Mouse (Mus musculus): Measurements from ENCODE around the gene Cic.
A peak's percentile ranks its signal among the peaks of the same experiment; 100 is the strongest.
"Not testable (repeated sequence)": the region's sequence is repeated elsewhere in the genome, so short reads cannot be mapped to it uniquely, and the experiment has no call there.

Gene Cic

DNA sequence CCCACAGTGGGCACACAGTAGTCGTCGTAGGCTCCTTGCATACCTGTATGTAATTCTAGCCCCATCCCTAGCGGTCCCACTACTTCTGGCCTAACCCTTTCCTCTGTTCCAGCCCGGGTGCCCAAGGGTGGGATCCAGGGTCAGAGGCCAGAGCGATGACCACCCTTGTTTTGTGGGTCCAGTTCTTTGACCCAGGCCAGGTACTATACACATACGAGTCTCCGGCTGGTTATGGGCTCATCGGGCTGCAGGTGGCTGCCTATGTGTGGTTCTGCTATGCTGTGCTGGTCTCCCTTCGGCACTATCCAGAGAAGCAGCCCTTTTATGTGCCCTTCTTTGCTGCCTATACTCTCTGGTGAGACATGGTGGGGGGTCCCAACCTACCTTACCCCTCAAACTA is 41.9 kb downstream of the Cic start:
- no peak for DNase-seq

DNA sequence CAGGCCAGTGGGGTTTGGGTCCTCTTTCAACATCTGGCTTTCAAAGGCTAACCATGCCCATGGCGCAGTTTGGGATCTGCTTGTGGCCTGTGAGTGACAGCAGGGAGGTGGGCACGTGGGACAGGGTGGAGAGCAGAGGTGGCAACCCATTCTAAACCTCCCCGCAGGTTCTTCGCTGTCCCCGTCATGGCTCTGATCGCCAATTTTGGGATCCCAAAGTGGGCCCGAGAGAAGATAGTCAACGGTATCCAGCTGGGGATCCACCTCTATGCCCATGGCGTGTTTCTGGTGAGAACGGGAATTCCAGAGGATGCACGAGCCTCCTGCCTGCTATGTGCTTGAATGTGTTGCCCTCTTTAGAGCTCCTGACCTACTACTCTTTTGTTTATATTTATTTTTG is 43.7 kb downstream of the Cic start:
- DNase-seq, result no peak

DNA sequence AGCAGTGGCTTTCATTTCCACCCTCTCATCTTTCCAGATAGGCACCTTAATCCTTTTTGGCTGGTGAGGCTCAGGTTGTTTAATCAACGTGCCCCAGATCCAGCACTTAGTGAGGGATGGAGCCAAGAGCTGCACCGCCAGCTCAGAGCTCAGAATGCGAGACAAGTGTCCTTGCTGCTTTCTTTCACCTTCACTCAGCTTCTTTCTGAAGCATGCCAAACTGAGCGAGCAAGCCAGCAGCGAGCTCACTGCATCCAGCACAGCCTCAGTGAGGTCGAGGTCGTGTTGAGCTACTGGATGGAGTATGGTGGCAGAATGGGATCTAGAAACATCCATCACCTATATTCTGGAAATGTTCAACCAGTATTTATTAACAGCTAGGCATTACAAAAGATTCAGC is 45.8 kb downstream of the Cic start:
- no peak for DNase-seq

GRCm38 (mm10) chr7:25314606-25315305 is 47.3 kb downstream of the Cic start:
- no peak for DNase-seq

DNA sequence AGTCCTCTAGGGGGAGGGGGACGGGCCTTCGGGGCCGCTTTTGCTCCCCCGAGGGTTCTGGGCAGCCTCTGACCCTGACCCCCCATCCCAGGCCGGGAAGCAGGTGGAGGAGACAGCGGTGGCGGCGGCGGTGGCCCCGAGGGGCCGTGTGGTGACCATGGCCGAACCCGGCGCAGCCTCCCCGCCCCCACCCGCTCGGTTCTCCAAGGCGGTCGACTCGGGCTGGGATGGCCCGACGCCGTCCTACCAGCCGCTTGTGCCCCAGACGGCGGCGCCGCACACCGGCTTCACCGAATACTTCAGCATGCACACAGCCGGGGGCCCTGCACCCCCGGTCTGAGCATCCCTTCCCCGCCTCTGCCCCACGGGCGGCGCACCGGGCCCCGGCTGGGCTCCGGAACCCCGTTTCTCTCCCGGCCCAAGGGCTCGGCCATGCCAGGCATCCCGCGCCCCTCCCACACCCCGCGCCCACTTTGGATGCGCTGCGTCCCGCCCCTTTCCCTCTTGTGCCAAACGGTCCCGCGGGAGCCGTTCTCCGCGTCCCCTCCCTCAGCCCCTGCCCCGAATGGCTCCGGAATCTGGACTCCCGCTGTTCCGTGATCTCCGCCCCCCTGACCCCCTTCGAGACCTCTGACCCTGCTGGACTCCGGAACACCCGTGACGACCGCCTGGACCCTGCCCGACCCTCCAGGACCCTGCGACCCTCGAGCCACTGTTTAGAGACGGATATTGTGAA is 48.0 kb downstream of the Cic start:
- DNase-seq, result no peak

GRCm38 (mm10) chr7:25316532-25317445 is 49.3 kb downstream of the Cic start, which contains the start of gene Megf8:
Gene Megf8 (plus strand): TSS chr7:25317164.
- DNase-seq, result peak; percentile 81 to 89

- DNase-seq, result no peak
Observed at GRCm38 (mm10) chr7:25317446-25317999, 50.0 kb downstream of the Cic start.

- no peak for DNase-seq
Observed at GRCm38 (mm10) chr7:25322058-25322484, 54.6 kb downstream of the Cic start.

DNA sequence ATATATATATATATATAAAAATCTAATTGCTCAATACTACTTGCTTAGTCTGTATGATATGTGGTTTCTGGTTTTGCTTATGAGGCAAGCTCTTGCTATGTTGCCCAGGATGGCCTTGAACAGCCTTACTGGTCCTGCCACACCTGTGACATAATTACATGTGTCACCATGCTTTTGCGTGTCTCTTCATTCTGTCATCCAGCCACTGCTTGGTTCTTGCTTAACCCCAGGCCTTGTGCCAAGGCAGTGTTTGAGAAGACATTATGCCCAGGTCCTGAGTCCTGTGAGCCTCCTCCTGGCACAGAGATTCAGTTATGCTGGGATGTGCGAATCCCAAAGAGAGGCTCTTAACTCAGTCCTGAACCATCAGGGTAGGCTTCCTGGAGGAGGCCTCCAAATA is 55.7 kb downstream of the Cic start:
- DNase-seq, result no peak

DNA sequence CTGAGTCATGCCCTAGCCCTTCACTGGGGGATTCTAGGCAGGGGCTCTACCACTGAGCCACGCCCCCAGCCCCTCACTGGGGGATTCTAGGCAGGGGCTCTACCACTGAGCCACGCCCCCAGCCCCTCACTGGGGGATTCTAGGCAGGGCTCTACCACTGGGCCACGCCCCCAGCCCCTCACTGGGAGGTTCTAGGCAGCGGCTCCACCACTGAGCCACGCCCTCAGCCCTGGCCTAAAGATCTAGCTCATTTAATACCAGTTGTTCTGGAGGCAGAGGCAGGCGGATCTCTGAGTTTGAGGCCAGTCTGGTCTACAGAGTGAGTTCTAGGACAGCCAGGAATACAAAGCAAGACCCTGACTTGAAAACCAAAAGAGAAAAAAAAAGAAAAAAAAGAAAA is 57.9 kb downstream of the Cic start:
- DNase-seq, result not testable (repeated sequence)

GRCm38 (mm10) chr7:25326233-25326632 is 58.7 kb downstream of the Cic start:
- no peak for DNase-seq

DNA sequence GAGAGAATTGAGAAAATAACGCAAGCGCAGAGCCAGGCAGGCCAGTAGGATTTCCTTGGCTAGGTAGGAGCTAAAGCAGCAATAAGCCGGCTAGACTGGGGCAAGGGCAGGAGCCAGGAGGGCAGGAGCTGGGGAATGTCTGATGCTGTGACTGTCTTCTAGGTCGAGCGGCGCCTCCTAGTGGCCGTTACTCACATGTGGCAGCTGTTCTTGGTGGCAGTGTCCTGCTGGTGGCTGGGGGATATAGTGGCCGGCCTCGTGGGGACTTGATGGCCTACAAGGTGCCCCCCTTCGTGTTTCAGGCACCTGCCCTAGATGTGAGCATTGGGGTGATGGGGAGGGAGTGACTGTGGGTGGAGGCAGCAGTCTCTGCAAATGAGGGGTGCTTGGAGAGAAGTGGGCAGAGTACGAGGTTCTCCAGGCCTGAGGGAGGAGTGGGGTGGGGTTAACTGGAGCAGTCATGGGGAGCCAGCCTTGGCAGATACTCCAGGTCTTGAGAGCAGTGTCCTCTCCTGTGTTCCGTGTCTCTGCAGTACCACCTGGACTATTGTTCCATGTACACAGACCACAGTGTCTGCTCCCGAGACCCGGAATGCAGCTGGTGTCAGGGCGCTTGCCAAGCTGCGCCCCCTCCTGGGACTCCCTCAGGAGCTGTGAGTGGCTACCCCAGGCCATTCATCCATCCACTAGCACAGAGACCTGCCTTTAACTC is 66.2 kb downstream of the Cic start:
- DNase-seq, result peak; percentile 61 to 75

DNA sequence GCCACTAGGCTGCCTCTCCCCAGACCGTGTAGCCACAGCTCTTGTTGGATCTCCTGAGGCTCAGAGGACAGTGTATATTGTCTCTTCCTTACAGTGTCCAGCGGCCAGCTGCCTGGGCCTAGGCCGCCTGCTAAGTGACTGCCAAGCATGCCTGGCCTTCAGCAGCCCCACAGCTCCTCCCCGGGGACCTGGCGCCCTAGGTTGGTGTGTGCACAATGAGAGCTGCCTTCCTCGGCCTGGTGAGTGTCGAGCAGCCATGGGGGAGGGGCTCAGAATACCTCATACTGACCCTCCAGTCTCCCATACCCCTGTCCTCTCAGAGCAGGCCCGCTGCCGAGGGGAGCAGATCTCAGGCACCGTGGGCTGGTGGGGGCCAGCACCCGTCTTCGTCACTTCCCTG is 67.0 kb downstream of the Cic start:
- DNase-seq, result no peak

- DNase-seq, result no peak
Observed at GRCm38 (mm10) chr7:25339329-25339728, 71.8 kb downstream of the Cic start.

DNA sequence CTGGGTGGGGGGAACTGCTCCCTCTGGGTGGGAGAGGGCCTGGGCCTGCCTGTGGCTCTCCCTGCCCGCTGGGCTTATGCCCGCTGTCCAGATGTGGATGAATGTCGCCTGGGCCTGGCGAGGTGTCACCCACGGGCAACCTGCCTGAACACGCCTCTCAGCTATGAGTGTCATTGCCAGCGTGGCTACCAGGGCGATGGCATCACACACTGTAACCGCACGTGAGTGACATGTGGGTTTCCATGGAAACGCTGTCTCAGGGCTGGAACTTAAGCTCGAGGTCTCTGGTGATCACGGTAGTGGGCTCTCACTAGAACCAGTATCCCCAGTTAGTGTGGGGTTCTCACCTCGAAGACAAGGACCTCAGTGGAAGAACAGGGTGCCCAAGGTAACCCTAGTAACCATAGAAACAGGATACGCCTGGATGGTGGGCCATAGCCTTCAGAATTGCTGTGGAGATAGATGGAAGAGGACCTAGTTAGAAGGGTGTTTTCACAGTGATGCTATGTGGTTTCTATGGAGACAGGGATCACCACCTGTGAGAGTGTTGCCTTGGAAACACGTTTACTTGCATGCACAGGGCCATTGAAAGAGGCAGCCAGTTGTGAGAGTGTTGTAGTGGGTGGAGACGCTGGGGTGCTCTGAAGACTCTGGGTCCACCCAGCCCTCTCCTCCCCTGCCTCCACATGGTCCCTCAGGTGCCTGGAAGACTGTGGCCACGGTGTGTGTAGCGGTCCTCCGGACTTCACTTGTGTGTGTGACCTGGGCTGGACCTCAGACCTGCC is 73.7 kb downstream of the Cic start:
- no peak for DNase-seq
